Comparison of ENCODE assay signal across 9 mouse cellular contexts in the genomic region with DNA sequence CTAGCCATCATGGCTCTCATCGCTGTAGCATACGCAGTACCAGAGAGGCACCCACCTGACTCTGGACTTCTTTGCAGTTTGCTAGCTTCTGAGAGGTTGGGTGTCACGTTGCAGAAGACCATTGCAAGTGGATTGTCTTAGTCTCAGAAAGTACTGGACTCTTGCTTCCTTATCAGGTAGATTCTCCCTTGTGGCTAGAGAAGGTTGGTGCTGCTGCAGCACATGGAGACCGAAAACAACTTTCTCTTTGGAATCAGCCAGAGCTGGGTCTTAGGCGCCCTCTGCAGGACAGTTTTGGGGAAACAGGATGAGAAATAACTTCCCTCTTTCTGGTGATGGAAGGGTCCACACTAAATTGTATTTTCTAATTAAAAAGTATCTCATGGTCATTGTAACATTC.
A peak's percentile ranks its signal among the peaks of the same experiment; 100 is the strongest.
DNase-seq lines count a peak whose midpoint lies in the region; ATAC-seq and TF ChIP-seq lines count a peak whose summit lies in the region.
"Had no signal": no experiment of that assay in that cellular context is flagged by ENCODE, and none has a peak within 500 bp of the region (broad histone marks: within the 10 kb centered on the region; RNA-seq: fewer than 3 reads in every experiment).

No protein-coding gene starts in this region.

- TF ChIP-seq EP300 in lung, postnatal 0 days (IDR thresholded peaks at IDR 0.05) = no peak

- H3K9me3 ChIP-seq in lung, postnatal 0 days (ENCODE audit: low read length) = no peaks in the 10 kb centered on the region
- H3K9me3 ChIP-seq: limb, embryonic 15.5 days had no signal

- peak; percentile 42; the same call in 1 of the 2 replicates for TF ChIP-seq CTCF in embryonic fibroblast, embryonic 13.5 days (IDR thresholded peaks at IDR 0.05; ENCODE audit: borderline replicate concordance, insufficient read depth, low read length)
- TF ChIP-seq CTCF in lung, postnatal 0 days (IDR thresholded peaks at IDR 0.05) = peak; percentile 86

- WGBS in lung, postnatal 0 days = 41% methylated on average over 5 of the region's 5 CpGs

- TF ChIP-seq POLR2A in embryonic fibroblast, embryonic 13.5 days (IDR thresholded peaks at IDR 0.05; ENCODE audit: low read depth, low read length) = no peak

- intact Hi-C loops in heart, postnatal 10 days (cut with DNase I) = loop anchor here (2.0 to 10.0 kb wide), 3 partner anchors 193 to 735 kb away; no protein-coding TSS in a partner anchor

- peak; percentile 36 for DNase-seq in ES-CJ7 (ENCODE audit: low read depth, low spot score)
- DNase-seq in adrenal gland, postnatal 4 days (ENCODE audit: low spot score in 2 of 2) = peak; percentile 24 to 38
- DNase-seq in heart, postnatal 10 days = peak; percentile 71 to 86
- peak; percentile 62 to 87 for DNase-seq in kidney, postnatal 36 days
- peak; percentile 83 for DNase-seq in lung, postnatal 0 days (ENCODE audit: low spot score)
- peak; percentile 49 for DNase-seq in ovary, postnatal 36 days (ENCODE audit: low spot score)
- peak; percentile 74 for DNase-seq in urinary bladder, postnatal 14 days (ENCODE audit: low spot score)

- H3K4me2 ChIP-seq in lung, postnatal 0 days (replicated peaks; ENCODE audit: low read depth, low read length) = no peak overlapping the region
- H3K4me2 ChIP-seq: limb, embryonic 15.5 days had no signal

- H3K4me3 ChIP-seq in embryonic fibroblast, embryonic 13.5 days (ENCODE audit: insufficient read depth, low read length) = no peak overlapping the region
- no peak overlapping the region for H3K4me3 ChIP-seq in lung, postnatal 0 days (ENCODE audit: low read depth, low read length)
- H3K4me3 ChIP-seq: limb, embryonic 15.5 days had no signal

- no peaks in the 10 kb centered on the region for H3K36me3 ChIP-seq in lung, postnatal 0 days (ENCODE audit: insufficient read depth, low read length)
- H3K36me3 ChIP-seq: limb, embryonic 15.5 days had no signal

- peak; percentile 47; the same call in 1 of the 2 replicates for ATAC-seq in lung, postnatal 0 days

- peaks cover 2% of the 10 kb centered on the region for H3K4me1 ChIP-seq in embryonic fibroblast, embryonic 13.5 days (ENCODE audit: control insufficient read depth, insufficient read depth, low read length)
- no peaks in the 10 kb centered on the region for H3K4me1 ChIP-seq in lung, postnatal 0 days (ENCODE audit: insufficient read depth, low read depth, low read length)
- H3K4me1 ChIP-seq: limb, embryonic 15.5 days had no signal

- H3K9ac ChIP-seq in lung, postnatal 0 days (replicated peaks; ENCODE audit: low read depth) = no peak overlapping the region
- H3K9ac ChIP-seq: limb, embryonic 15.5 days had no signal

- H3K27ac ChIP-seq in embryonic fibroblast, embryonic 13.5 days (ENCODE audit: insufficient read depth, low read length) = no peak overlapping the region
- no peak overlapping the region for H3K27ac ChIP-seq in lung, postnatal 0 days (ENCODE audit: low read length)
- H3K27ac ChIP-seq: limb, embryonic 15.5 days had no signal

- H3K27me3 ChIP-seq in lung, postnatal 0 days (replicated peaks; ENCODE audit: insufficient read depth, low read length) = no peaks in the 10 kb centered on the region

Comparison
In these comparisons a context has a peak if more than half of its experiments do, and no peak if none do; other contexts are left out.
1. DNase-seq: peak in every context shown above with its lines; median percentile 83 in lung, postnatal 0 days; 78 in heart, postnatal 10 days; 74 in kidney, postnatal 36 days; 74 in urinary bladder, postnatal 14 days; 49 in ovary, postnatal 36 days; 36 in ES-CJ7; 31 in adrenal gland, postnatal 4 days.